Mouse (Mus musculus) lung, embryonic 16.5 days (tissue): ENCODE data around the gene Socs3. TPM values are rescaled to one million over a fixed set of nuclear protein-coding genes. Genes with fewer than 3 reads are reported as not detected.
A peak's percentile ranks its signal among the peaks of the same experiment; 100 is the strongest.

ENCODE experiments used
- ATAC-seq: fragments of 200-750 bp; cut with Nextera tagmentation; 2 replicates; pipeline ENCODE4 v1.8.0; 2017; ENCODE audit warnings: low read depth, mild to moderate bottlenecking, moderate library complexity
- H3K27ac ChIP-seq: fragments of 300-500 bp; sonication (generic); 2 replicates; pipeline ENCODE4 v1.5.1; 2014; ENCODE audit warnings: mild to moderate bottlenecking, control low read depth, low read length
- H3K27me3 ChIP-seq: fragments of 300-500 bp; sonication (generic); 2 replicates; pipeline ENCODE4 v1.6.1; 2014; ENCODE audit warnings: low read depth, low read length, mixed read lengths; ENCODE audit not compliant: control insufficient read depth, insufficient read depth
- H3K36me3 ChIP-seq: fragments of 300-500 bp; sonication (generic); 2 replicates; pipeline ENCODE4 v1.6.1; 2014; ENCODE audit warnings: low read length; ENCODE audit not compliant: control insufficient read depth, insufficient read depth
- H3K4me1 ChIP-seq: fragments of 300-500 bp; sonication (generic); replicated peaks from 2 replicates; pipeline ENCODE4 v1.6.1; 2014; ENCODE audit warnings: low read length, mixed read lengths; ENCODE audit not compliant: control insufficient read depth, insufficient read depth
- H3K4me2 ChIP-seq: fragments of 300-500 bp; sonication (generic); 2 replicates; pipeline ENCODE4 v1.6.1; 2014; ENCODE audit warnings: low read depth, low read length, control low read depth
- H3K4me3 ChIP-seq: fragments of 300-500 bp; sonication (generic); 2 replicates; pipeline ENCODE4 v1.5.1; 2014; ENCODE audit warnings: mild to moderate bottlenecking, low read length, control low read depth
- H3K9ac ChIP-seq: fragments of 300-500 bp; sonication (generic); 2 replicates; pipeline ENCODE4 v1.6.1; 2014; ENCODE audit warnings: low read length, control low read depth
- H3K9me3 ChIP-seq: fragments of 300-500 bp; sonication (generic); 2 replicates; pipeline ENCODE4 v1.6.1; 2016; ENCODE audit warnings: low read length; ENCODE audit not compliant: control insufficient read depth
- WGBS: fragments of 180-500 bp; shearing (Covaris S2); extraction: QIAGEN DNeasy Blood & Tissue Kit; methylation state at CpG from one replicate; pipeline ENCODE4 v1.1.7; 2014; 5-methylcytosine and 5-hydroxymethylcytosine counted together
- polyA plus RNA-seq: library from polyadenylated mRNA; unstranded; fragments of >200 nt; fragmentation: Nextera tagmentation; extraction: Ambion mirVana; gene quantifications from 2 replicates; pipeline ENCODE4 v1.2.1, GENCODE M21; 2015

The Socs3 gene
- polyA plus RNA-seq, 1 experiment from 2014 or later, result 12.5 TPM

- Histone ChIP-seq H3K9ac (peak overlapping the region; percentile 96), H3K9me3 (no peaks in the 10 kb centered on the region), H3K4me1 (peaks cover 44% of the 10 kb centered on the region), H3K36me3 (no peaks in the 10 kb centered on the region), H3K4me3 (peak overlapping the region; percentile 85), H3K27me3 (peaks cover 4% of the 10 kb centered on the region; the same call in 1 of the 2 replicates), H3K27ac (peak overlapping the region; percentile 98), H3K4me2 (peak overlapping the region; percentile 98)
- no peak for ATAC-seq
- WGBS, result under 1% methylated on average over 58 of the region's 64 CpGs
Observed at GRCm38 (mm10) chr11:117968016-117968671, 1.7 kb downstream of the Socs3 start.

- Histone ChIP-seq H3K4me2 (peak overlapping the region; percentile 98), H3K27me3 (peaks cover 4% of the 10 kb centered on the region; the same call in 1 of the 2 replicates), H3K36me3 (no peaks in the 10 kb centered on the region), H3K4me3 (peak overlapping the region; percentile 85), H3K9ac (peak overlapping the region; percentile 96), H3K27ac (no peak overlapping the region; the same call in 1 of the 2 replicates), H3K4me1 (peaks cover 51% of the 10 kb centered on the region), H3K9me3 (no peaks in the 10 kb centered on the region)
- no peak for ATAC-seq
- WGBS, result 18% methylated on average over 34 of the region's 34 CpGs
Observed at GRCm38 (mm10) chr11:117967249-117968015, 2.4 kb downstream of the Socs3 start.

GRCm38 (mm10) chr11:117966506-117967100 is 3.2 kb downstream of the Socs3 start:
- Histone ChIP-seq H3K27me3 (peaks cover 4% of the 10 kb centered on the region; the same call in 1 of the 2 replicates), H3K4me1 (peaks cover 57% of the 10 kb centered on the region), H3K9ac (no peak overlapping the region; the same call in none of the 2 replicates), H3K9me3 (no peaks in the 10 kb centered on the region), H3K27ac (no peak overlapping the region), H3K4me3 (no peak overlapping the region; the same call in 1 of the 2 replicates), H3K36me3 (no peaks in the 10 kb centered on the region), H3K4me2 (peak overlapping the region; percentile 98; the same call in 1 of the 2 replicates)
- no peak for ATAC-seq
- WGBS, result 70% methylated on average over 7 of the region's 7 CpGs

- H3K36me3 ChIP-seq, result no peaks in the 10 kb centered on the region
- H3K4me2 ChIP-seq, result no peak overlapping the region
- peak overlapping the region; percentile 39 for H3K9ac ChIP-seq
- no peak overlapping the region for H3K27ac ChIP-seq
- no peak for ATAC-seq
- peaks cover 4% of the 10 kb centered on the region; the same call in 1 of the 2 replicates for H3K27me3 ChIP-seq
- peaks cover 57% of the 10 kb centered on the region for H3K4me1 ChIP-seq
- WGBS, result 42% methylated on average over 9 of the region's 9 CpGs
- no peak overlapping the region for H3K4me3 ChIP-seq
- H3K9me3 ChIP-seq, result no peaks in the 10 kb centered on the region
Observed at GRCm38 (mm10) chr11:117965561-117965981, 4.3 kb downstream of the Socs3 start.

GRCm38 (mm10) chr11:117965052-117965451 is 4.8 kb downstream of the Socs3 start:
- Histone ChIP-seq H3K36me3 (no peaks in the 10 kb centered on the region), H3K4me2 (no peak overlapping the region), H3K27me3 (peaks cover 4% of the 10 kb centered on the region; the same call in 1 of the 2 replicates), H3K4me3 (no peak overlapping the region), H3K27ac (no peak overlapping the region), H3K9me3 (no peaks in the 10 kb centered on the region), H3K4me1 (peaks cover 58% of the 10 kb centered on the region), H3K9ac (0 out of 2 replicates have a peak overlapping the region, but pooled peaks have one; percentile 7)
- 43% methylated on average over 7 of the region's 7 CpGs for WGBS
- ATAC-seq, result no peak

- 50% methylated on average over 1 of the region's 1 CpGs for WGBS
- Histone ChIP-seq H3K36me3 (no peaks in the 10 kb centered on the region), H3K9me3 (no peaks in the 10 kb centered on the region), H3K27ac (peak overlapping the region; percentile 84), H3K4me3 (no peak overlapping the region), H3K4me2 (peak overlapping the region; percentile 70), H3K4me1 (peaks cover 64% of the 10 kb centered on the region), H3K27me3 (peaks cover 4% of the 10 kb centered on the region; the same call in 1 of the 2 replicates), H3K9ac (peak overlapping the region; percentile 56)
- no peak for ATAC-seq
Observed at GRCm38 (mm10) chr11:117964294-117964693, 5.6 kb downstream of the Socs3 start.

- Histone ChIP-seq H3K36me3 (no peaks in the 10 kb centered on the region), H3K4me3 (peak overlapping the region; percentile 37), H3K9me3 (no peaks in the 10 kb centered on the region), H3K27me3 (peaks cover 4% of the 10 kb centered on the region; the same call in 1 of the 2 replicates), H3K27ac (peak overlapping the region; percentile 84), H3K9ac (peak overlapping the region; percentile 56), H3K4me2 (peak overlapping the region; percentile 70), H3K4me1 (peaks cover 67% of the 10 kb centered on the region)
- 1% methylated on average over 9 of the region's 9 CpGs for WGBS
- no peak; the same call in 1 of the 2 replicates for ATAC-seq
Observed at GRCm38 (mm10) chr11:117963872-117964271, 6.0 kb downstream of the Socs3 start.

- Histone ChIP-seq H3K27ac (peak overlapping the region; percentile 96), H3K27me3 (peaks cover 4% of the 10 kb centered on the region; the same call in 1 of the 2 replicates), H3K9ac (peak overlapping the region; percentile 56), H3K4me3 (peak overlapping the region; percentile 37), H3K4me2 (peak overlapping the region; percentile 70), H3K36me3 (no peaks in the 10 kb centered on the region), H3K4me1 (peaks cover 71% of the 10 kb centered on the region), H3K9me3 (no peaks in the 10 kb centered on the region)
- ATAC-seq, result peak; percentile 90
- WGBS, result under 1% methylated on average over 40 of the region's 40 CpGs
Observed at GRCm38 (mm10) chr11:117963091-117963793, 6.6 kb downstream of the Socs3 start.
